Mouse (Mus musculus) midbrain, postnatal 0 days (tissue): ENCODE results near the gene Gm48552. TPM values are rescaled to one million over a fixed set of nuclear protein-coding genes. Genes with fewer than 3 reads are reported as not detected.

Source experiments
- ATAC-seq: fragments of 200-750 bp; cut with Nextera tagmentation; 2 replicates; pipeline ENCODE4 v1.8.0; 2017; ENCODE audit warnings: moderate number of reproducible peaks, mild to moderate bottlenecking, moderate TSS enrichment, moderate library complexity; ENCODE audit not compliant: low FRiP score
- DNase-seq: peaks from one replicate; pipeline ENCODE4 v3.0.0-alpha.2; 2015; ENCODE audit warnings: low spot score
- H3K27ac ChIP-seq: fragments of 300-500 bp; sonication (generic); 2 replicates; pipeline ENCODE4 v1.5.1; 2014; ENCODE audit warnings: low read depth, mild to moderate bottlenecking, low read length, mixed read lengths
- H3K27me3 ChIP-seq: fragments of 300-500 bp; sonication (generic); 2 replicates; pipeline ENCODE4 v1.6.1; 2014; ENCODE audit warnings: low read length, control low read depth, mixed read lengths; ENCODE audit not compliant: insufficient read depth
- H3K36me3 ChIP-seq: fragments of 300-500 bp; sonication (generic); 2 replicates; pipeline ENCODE4 v1.6.1; 2014; ENCODE audit warnings: low read length, control low read depth, mixed read lengths; ENCODE audit not compliant: insufficient read depth
- H3K4me1 ChIP-seq: fragments of 300-500 bp; sonication (generic); 2 replicates; pipeline ENCODE4 v1.6.1; 2014; ENCODE audit warnings: mild to moderate bottlenecking, control low read depth, antibody characterized with exemption, low read length, mixed read lengths; ENCODE audit not compliant: insufficient read depth
- H3K4me2 ChIP-seq: fragments of 300-500 bp; sonication (generic); 2 replicates; pipeline ENCODE4 v1.6.1; 2014; ENCODE audit warnings: low read depth, mild to moderate bottlenecking, low read length, mixed read lengths; ENCODE audit not compliant: poor library complexity, severe bottlenecking
- H3K4me3 ChIP-seq: fragments of 300-500 bp; sonication (generic); 2 replicates; pipeline ENCODE4 v1.5.1; 2014; ENCODE audit warnings: low read depth, mild to moderate bottlenecking, low read length, moderate library complexity
- H3K9ac ChIP-seq: fragments of 300-500 bp; sonication (generic); replicated peaks from 2 replicates; pipeline ENCODE4 v1.6.1; 2014; ENCODE audit warnings: mild to moderate bottlenecking, low read length, moderate library complexity, mixed read lengths; ENCODE audit not compliant: poor library complexity, severe bottlenecking
- H3K9me3 ChIP-seq: fragments of 300-500 bp; sonication (generic); 2 replicates; pipeline ENCODE4 v1.6.1; 2016; ENCODE audit warnings: low read length, control low read depth
- CTCF ChIP-seq: IDR thresholded peaks from 2 replicates; pipeline ENCODE4 v1.5.1; 2016; ENCODE audit warnings: antibody characterized with exemption, mild to moderate bottlenecking
- WGBS: fragments of 180-500 bp; shearing (Covaris S2); extraction: QIAGEN DNeasy Blood & Tissue Kit; methylation state at CpG from one replicate; pipeline ENCODE4 v1.1.7; 2014; 5-methylcytosine and 5-hydroxymethylcytosine counted together
- microRNA-seq: library from miRNA; unstranded; fragments of <30 nt; microRNA quantifications from one replicate; pipeline ENCODE4, GENCODE M21; 2016; ENCODE audit warnings: borderline number of aligned reads
- polyA plus RNA-seq: library from polyadenylated mRNA; unstranded; fragments of >200 nt; fragmentation: Nextera tagmentation; extraction: Ambion mirVana; gene quantifications from 2 replicates; pipeline ENCODE4 v1.2.1, GENCODE M21; 2015
- total RNA-seq: library from RNA; depleted of rRNA; stranded (reverse); fragments of >200 nt; gene quantifications from 2 replicates; pipeline ENCODE4 v1.2.3, GENCODE M21; 2014; rRNA removed

The Gm48552 gene
- total and polyA plus RNA-seq, 2 experiments from 2014 or later = 1.6 to 6.6 TPM

DNA sequence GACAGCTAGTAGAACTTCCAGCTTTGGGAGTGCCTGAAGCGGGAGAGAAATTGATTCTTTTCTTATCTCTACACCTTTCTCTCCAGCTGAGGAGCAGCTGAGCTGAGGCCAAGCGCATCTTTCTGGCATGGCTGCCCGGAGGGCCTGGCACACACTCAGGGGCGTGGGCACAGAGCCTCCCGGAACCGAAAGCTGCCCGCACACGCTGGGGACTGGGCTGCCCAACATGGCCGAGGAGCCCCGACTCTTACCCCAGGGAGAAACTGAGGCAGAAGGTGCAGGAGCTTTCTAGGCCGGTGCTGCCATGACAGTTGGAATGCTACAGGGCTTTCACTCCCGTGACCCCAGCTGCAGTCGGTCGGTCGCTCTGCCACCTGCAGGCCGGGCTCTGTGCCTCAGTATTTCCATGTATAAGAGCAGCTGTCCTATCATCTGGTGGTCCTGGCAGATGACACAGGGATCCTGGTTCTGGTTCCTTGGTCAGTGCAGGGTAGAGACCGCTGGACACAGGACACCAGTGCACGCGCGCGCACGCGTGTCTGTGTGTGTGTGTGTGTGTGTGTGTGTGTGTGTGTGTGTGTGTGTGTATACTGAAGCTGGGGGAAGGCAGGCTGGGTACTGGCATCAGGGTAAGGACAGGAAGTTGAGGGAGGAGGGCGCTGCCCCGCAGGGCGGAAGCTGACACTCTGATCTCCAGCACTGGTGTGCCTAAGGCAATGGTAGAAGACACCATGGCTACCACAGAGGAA, 44.9 kb downstream of the Gm48552 start:
- H3K27me3 ChIP-seq = no peaks in the 10 kb centered on the region
- ATAC-seq (no peak), DNase-seq (no peak)
- H3K4me3 ChIP-seq = no peak overlapping the region
- no peak overlapping the region for H3K27ac ChIP-seq
- WGBS = 73% methylated on average over 26 of the region's 26 CpGs
- no peaks in the 10 kb centered on the region for H3K9me3 ChIP-seq
- H3K4me1 ChIP-seq = peaks cover 19% of the 10 kb centered on the region; the same call in 1 of the 2 replicates
- H3K9ac ChIP-seq = no peak overlapping the region
- TF ChIP-seq CTCF = peak; percentile 38
- H3K36me3 ChIP-seq = no peaks in the 10 kb centered on the region
- H3K4me2 ChIP-seq = no peak overlapping the region; the same call in 1 of the 2 replicates

DNA sequence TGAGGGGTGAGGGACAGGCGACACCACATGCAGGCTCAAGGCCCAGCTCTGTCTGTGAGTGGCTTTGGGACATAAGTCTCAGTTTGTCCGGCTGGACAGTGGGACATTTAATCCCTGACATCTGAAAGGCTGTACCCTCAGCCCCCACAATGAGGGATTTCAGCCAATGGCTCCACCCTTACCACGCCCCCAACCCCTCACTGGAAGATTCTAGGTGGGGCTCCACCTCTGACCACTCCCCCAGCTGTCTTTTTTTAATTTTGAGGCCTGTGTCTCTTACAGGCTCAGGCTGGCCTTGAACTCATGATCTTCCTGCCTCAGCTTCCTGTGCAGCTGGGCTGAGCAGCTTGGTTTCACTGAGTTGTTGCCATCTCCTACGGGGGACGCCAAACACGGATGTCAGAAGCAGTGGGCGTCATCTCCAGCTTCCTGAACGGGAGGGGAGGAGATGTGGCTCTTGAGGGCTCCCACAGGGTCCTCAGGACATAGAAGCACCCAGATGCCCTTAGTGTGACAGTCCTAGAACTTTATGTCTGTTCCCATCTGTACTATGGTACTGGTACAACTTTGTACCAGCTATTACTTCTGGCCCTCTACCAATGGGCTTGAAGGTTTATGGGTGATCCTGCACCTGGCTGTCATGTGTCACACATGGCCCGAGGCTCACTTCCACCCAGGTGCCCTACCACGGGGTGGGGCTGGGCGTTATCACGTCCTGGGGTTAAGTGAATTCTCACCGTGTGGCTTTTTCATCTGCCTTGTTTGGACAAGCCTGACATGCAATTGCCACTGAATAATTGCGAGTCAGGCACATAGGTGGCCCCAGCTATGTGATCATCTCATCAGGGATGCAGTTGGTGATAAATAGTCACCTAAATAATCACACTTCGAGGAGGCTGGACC, 45.8 kb downstream of the Gm48552 start:
- no peaks in the 10 kb centered on the region for H3K27me3 ChIP-seq
- H3K4me2 ChIP-seq = no peak overlapping the region
- WGBS = 60% methylated on average over 15 of the region's 15 CpGs
- H3K4me1 ChIP-seq = peaks cover 13% of the 10 kb centered on the region; the same call in 1 of the 2 replicates
- no peak overlapping the region for H3K9ac ChIP-seq
- ATAC-seq = no peak
- no peak for TF ChIP-seq CTCF
- H3K36me3 ChIP-seq = no peaks in the 10 kb centered on the region
- no peaks in the 10 kb centered on the region for H3K9me3 ChIP-seq
- peak overlapping the region; percentile 26; the same call in 1 of the 2 replicates for H3K27ac ChIP-seq
- no peak overlapping the region for H3K4me3 ChIP-seq
- DNase-seq = no peak

DNA sequence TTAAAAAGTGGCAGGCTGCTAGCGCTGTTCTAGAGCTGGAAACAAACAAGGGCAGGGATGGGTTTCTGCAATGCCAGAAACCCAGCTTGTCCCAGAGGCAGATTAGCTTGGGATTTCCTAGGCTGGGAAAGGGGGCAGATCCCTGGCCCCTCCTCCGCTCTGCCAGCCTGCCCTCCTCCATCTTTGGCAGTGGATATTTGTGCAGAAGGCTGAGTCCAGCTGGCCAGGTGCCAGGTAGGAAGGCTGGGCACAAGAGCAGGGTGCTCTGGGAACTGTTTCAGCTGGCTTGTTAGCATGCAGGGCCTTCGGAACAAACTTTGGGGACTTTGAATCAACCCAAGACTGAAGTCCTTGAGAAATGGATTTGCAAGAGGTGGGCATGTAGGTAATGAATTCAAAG, 46.6 kb downstream of the Gm48552 start:
- Histone ChIP-seq H3K27me3 (no peaks in the 10 kb centered on the region), H3K9me3 (no peaks in the 10 kb centered on the region), H3K36me3 (no peaks in the 10 kb centered on the region), H3K9ac (no peak overlapping the region), H3K4me1 (peaks cover 11% of the 10 kb centered on the region; the same call in 1 of the 2 replicates), H3K27ac (peak overlapping the region; percentile 26; the same call in 1 of the 2 replicates), H3K4me2 (no peak overlapping the region), H3K4me3 (no peak overlapping the region)
- DNase-seq (peak; percentile 88), ATAC-seq (no peak)
- no peak for TF ChIP-seq CTCF
- WGBS = 57% methylated on average over 3 of the region's 3 CpGs

Small RNA genes within 50 kb of the gene (microRNA-seq; reads per million reads assigned to microRNA genes)
- gene Mir1191b (2.0 reads per million), gene Mir6913 (not detected)

Other genes with a start within 250 kb of the Gm48552 start
Only the 30 nearest of the 34 such genes appear.
- gene Eef2, start 212.4 kb upstream of the Gm48552 start, total RNA-seq = 2,062 and 2,304 TPM in 2 replicates
- gene Eef2, start 212.4 kb upstream of the Gm48552 start, polyA plus RNA-seq = 440 and 459 TPM in 2 replicates
- 56.7 and 88.8 TPM in 2 replicates for gene Dapk3, start 206.0 kb upstream of the Gm48552 start, total RNA-seq
- gene Dapk3, start 206.0 kb upstream of the Gm48552 start, polyA plus RNA-seq = 59.1 and 60.9 TPM in 2 replicates
- not detected in 2 replicates for gene 4930442H23Rik, start 205.2 kb upstream of the Gm48552 start, total RNA-seq
- not detected in 2 replicates for gene 4930442H23Rik, start 205.2 kb upstream of the Gm48552 start, polyA plus RNA-seq
- gene Nmrk2, start 187.0 kb upstream of the Gm48552 start, total RNA-seq = not detected in 2 replicates
- gene Nmrk2, start 187.0 kb upstream of the Gm48552 start, polyA plus RNA-seq = 0.14 TPM in 1 of 2 replicates, not detected in the other
- 195 and 200 TPM in 2 replicates for gene Atcay, start 158.2 kb upstream of the Gm48552 start, total RNA-seq
- gene Atcay, start 158.2 kb upstream of the Gm48552 start, polyA plus RNA-seq = 91.4 and 94.1 TPM in 2 replicates
- 61.3 and 70.2 TPM in 2 replicates for gene Zfr2, start 155.8 kb upstream of the Gm48552 start, total RNA-seq
- 24.9 and 25.3 TPM in 2 replicates for gene Zfr2, start 155.8 kb upstream of the Gm48552 start, polyA plus RNA-seq
- 110 and 114 TPM in 2 replicates for gene Matk, start 136.1 kb upstream of the Gm48552 start, total RNA-seq
- 96.9 and 108 TPM in 2 replicates for gene Matk, start 136.1 kb upstream of the Gm48552 start, polyA plus RNA-seq
- 145 and 164 TPM in 2 replicates for gene Mrpl54, start 122.1 kb upstream of the Gm48552 start, total RNA-seq
- 162 and 179 TPM in 2 replicates for gene Mrpl54, start 122.1 kb upstream of the Gm48552 start, polyA plus RNA-seq
- 45.0 and 64.8 TPM in 2 replicates for gene Apba3, start 122.0 kb upstream of the Gm48552 start, total RNA-seq
- gene Apba3, start 122.0 kb upstream of the Gm48552 start, polyA plus RNA-seq = 25.0 and 25.2 TPM in 2 replicates
- gene Tjp3, start 97.4 kb upstream of the Gm48552 start, total RNA-seq = 6.5 and 9.2 TPM in 2 replicates
- 5.1 and 6.3 TPM in 2 replicates for gene Tjp3, start 97.4 kb upstream of the Gm48552 start, polyA plus RNA-seq
- gene Pip5k1c, start 96.0 kb upstream of the Gm48552 start, total RNA-seq = 248 and 256 TPM in 2 replicates
- 125 and 129 TPM in 2 replicates for gene Pip5k1c, start 96.0 kb upstream of the Gm48552 start, polyA plus RNA-seq
- gene Cactin, start 67.9 kb upstream of the Gm48552 start, total RNA-seq = 19.5 and 22.7 TPM in 2 replicates
- 18.4 and 20.2 TPM in 2 replicates for gene Cactin, start 67.9 kb upstream of the Gm48552 start, polyA plus RNA-seq
- gene Tbxa2r, start 60.3 kb upstream of the Gm48552 start, total RNA-seq = 4.3 and 7.0 TPM in 2 replicates
- 3.8 and 4.7 TPM in 2 replicates for gene Tbxa2r, start 60.3 kb upstream of the Gm48552 start, polyA plus RNA-seq
- gene Gipc3, start 45.7 kb upstream of the Gm48552 start, total RNA-seq = 0.09 and 0.16 TPM in 2 replicates
- gene Gipc3, start 45.7 kb upstream of the Gm48552 start, polyA plus RNA-seq = not detected in 2 replicates
- gene Hmg20b, start 38.5 kb upstream of the Gm48552 start, total RNA-seq = 9.6 and 12.6 TPM in 2 replicates
- gene Hmg20b, start 38.5 kb upstream of the Gm48552 start, polyA plus RNA-seq = 23.4 and 24.5 TPM in 2 replicates
- 31.9 and 40.6 TPM in 2 replicates for gene Mfsd12, start 31.5 kb upstream of the Gm48552 start, total RNA-seq
- 13.6 and 15.4 TPM in 2 replicates for gene Mfsd12, start 31.5 kb upstream of the Gm48552 start, polyA plus RNA-seq
- gene 4930404N11Rik, start 23.2 kb upstream of the Gm48552 start, total RNA-seq = 1.4 TPM in 1 of 2 replicates, not detected in the other
- gene 4930404N11Rik, start 23.2 kb upstream of the Gm48552 start, polyA plus RNA-seq = 0.47 and 0.54 TPM in 2 replicates
- 92.6 and 98.3 TPM in 2 replicates for gene Fzr1, start 10.5 kb upstream of the Gm48552 start, total RNA-seq
- gene Fzr1, start 10.5 kb upstream of the Gm48552 start, polyA plus RNA-seq = 147 and 149 TPM in 2 replicates
- 120 and 132 TPM in 2 replicates for gene Dohh, start 4.6 kb upstream of the Gm48552 start, total RNA-seq
- 95.8 and 115 TPM in 2 replicates for gene Dohh, start 4.6 kb upstream of the Gm48552 start, polyA plus RNA-seq
- 0.88 and 2.7 TPM in 2 replicates for gene Gm48551, start 4.5 kb upstream of the Gm48552 start, total RNA-seq
- gene Gm48551, start 4.5 kb upstream of the Gm48552 start, polyA plus RNA-seq = 5.8 and 10.2 TPM in 2 replicates
- gene Smim24, start 4.0 kb downstream of the Gm48552 start, total RNA-seq = 1.5 and 1.7 TPM in 2 replicates
- 1.1 and 2.0 TPM in 2 replicates for gene Smim24, start 4.0 kb downstream of the Gm48552 start, polyA plus RNA-seq
- gene Nfic, start 66.6 kb downstream of the Gm48552 start, total RNA-seq = 16.2 and 17.4 TPM in 2 replicates
- gene Nfic, start 66.6 kb downstream of the Gm48552 start, polyA plus RNA-seq = 19.1 and 21.3 TPM in 2 replicates
- gene Celf5, start 93.7 kb downstream of the Gm48552 start, total RNA-seq = 142 and 206 TPM in 2 replicates
- gene Celf5, start 93.7 kb downstream of the Gm48552 start, polyA plus RNA-seq = 61.5 and 74.0 TPM in 2 replicates
- gene Ncln, start 107.4 kb downstream of the Gm48552 start, total RNA-seq = 83.0 and 93.1 TPM in 2 replicates
- gene Ncln, start 107.4 kb downstream of the Gm48552 start, polyA plus RNA-seq = 58.1 and 63.3 TPM in 2 replicates
- gene S1pr4, start 111.1 kb downstream of the Gm48552 start, total RNA-seq = 0.09 and 0.16 TPM in 2 replicates
- 0.40 and 0.41 TPM in 2 replicates for gene S1pr4, start 111.1 kb downstream of the Gm48552 start, polyA plus RNA-seq
- gene Gna15, start 135.2 kb downstream of the Gm48552 start, total RNA-seq = 0.94 and 2.1 TPM in 2 replicates
- gene Gna15, start 135.2 kb downstream of the Gm48552 start, polyA plus RNA-seq = 1.1 and 1.2 TPM in 2 replicates
- 108 and 130 TPM in 2 replicates for gene Gna11, start 156.2 kb downstream of the Gm48552 start, total RNA-seq
- 107 and 108 TPM in 2 replicates for gene Gna11, start 156.2 kb downstream of the Gm48552 start, polyA plus RNA-seq
- gene Aes, start 170.5 kb downstream of the Gm48552 start, total RNA-seq = 539 and 662 TPM in 2 replicates
- 805 and 854 TPM in 2 replicates for gene Aes, start 170.5 kb downstream of the Gm48552 start, polyA plus RNA-seq
- gene Tle2, start 185.6 kb downstream of the Gm48552 start, total RNA-seq = 31.2 and 35.6 TPM in 2 replicates
- gene Tle2, start 185.6 kb downstream of the Gm48552 start, polyA plus RNA-seq = 56.8 and 57.3 TPM in 2 replicates
- gene Tle6, start 212.1 kb downstream of the Gm48552 start, total RNA-seq = 8.4 and 13.3 TPM in 2 replicates
- 4.7 and 7.5 TPM in 2 replicates for gene Tle6, start 212.1 kb downstream of the Gm48552 start, polyA plus RNA-seq